Mouse (Mus musculus) ES-E14 (cell line): ENCODE measurements around the gene Ugt1a8.

Experiments
- CHD2 ChIP-seq: IDR thresholded peaks from 2 replicates; pipeline ENCODE4 v1.6.1; 2014; ENCODE audit warnings: mild to moderate bottlenecking, low read depth, low read length, inconsistent platforms
- HCFC1 ChIP-seq: IDR thresholded peaks from 2 replicates; pipeline ENCODE4 v1.6.1; 2012; ENCODE audit warnings: low read length, inconsistent platforms, borderline replicate concordance; ENCODE audit not compliant: insufficient read depth
- MAFK ChIP-seq: IDR thresholded peaks from 2 replicates; pipeline ENCODE4 v1.6.1; 2014; ENCODE audit warnings: mild to moderate bottlenecking, low read depth, low read length, inconsistent platforms; ENCODE audit not compliant: insufficient read depth
- ZC3H11A ChIP-seq: IDR thresholded peaks from 2 replicates; pipeline ENCODE4 v1.6.1; 2012; ENCODE audit warnings: low read depth, mild to moderate bottlenecking, inconsistent platforms, low read length, borderline replicate concordance
- ZNF384 ChIP-seq: IDR thresholded peaks from 2 replicates; pipeline ENCODE4 v1.6.1; 2012; ENCODE audit warnings: low read depth, low read length, inconsistent platforms

- no peak for TF ChIP-seq CHD2
- TF ChIP-seq HCFC1: no peak
- no peak for TF ChIP-seq ZNF384
- no peak for TF ChIP-seq MAFK
- no peak for TF ChIP-seq ZC3H11A
Observed at GRCm38 (mm10) chr1:88235046-88235893, 147.7 kb downstream of the Ugt1a8 start.
